Mouse (Mus musculus): Measurements from ENCODE around the gene Smim26. TPM values are rescaled to one million over a fixed set of nuclear protein-coding genes. Genes with fewer than 3 reads are reported as not detected.
A peak's percentile ranks its signal among the peaks of the same experiment; 100 is the strongest.

Gene Smim26
- total and polyA plus RNA-seq, 3 experiments = 25.4 to 95.7 (median 92.0) TPM

DNA sequence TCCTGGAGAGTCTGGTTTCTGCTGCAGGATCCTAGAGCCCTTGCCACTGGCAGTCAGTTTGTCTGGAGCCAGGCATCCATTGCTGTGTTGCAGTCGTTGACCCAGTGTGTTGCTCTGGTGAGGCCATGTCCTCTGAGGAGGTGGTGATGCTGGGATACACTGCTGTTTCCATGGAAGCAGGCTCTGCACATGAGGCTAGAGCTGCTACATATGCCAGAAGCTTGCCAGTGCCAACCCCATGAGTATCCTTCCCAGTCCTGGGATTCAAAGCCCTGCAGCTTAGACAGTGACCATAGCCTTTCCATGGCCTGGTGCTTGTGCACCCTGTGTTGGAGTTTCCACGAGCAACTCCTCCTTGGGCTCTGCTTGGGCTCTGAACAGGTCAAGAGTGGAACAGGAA is 39.7 kb downstream of the Smim26 start:
- H3K27me3 ChIP-seq (ENCODE audit: control insufficient read depth, insufficient read depth, low read length) = no peaks in the 10 kb centered on the region
- H3K27ac ChIP-seq = no peak overlapping the region
- 78% methylated on average over 2 of the region's 2 CpGs for WGBS
- intact Hi-C loops (cut with DNase I) = no loop called here
- H3K36me3 ChIP-seq (ENCODE audit: control insufficient read depth, insufficient read depth, low read length) = no peaks in the 10 kb centered on the region
- no peak for DNase-seq
- no peak for TF ChIP-seq POLR2A (IDR thresholded peaks at IDR 0.05; ENCODE audit: insufficient read depth, low read depth, low read length)
- TF ChIP-seq CTCF (IDR thresholded peaks at IDR 0.05) = no peak
- TF ChIP-seq EP300 (IDR thresholded peaks at IDR 0.05; ENCODE audit: insufficient read depth, low read depth, low read length) = no peak
- H3K4me1 ChIP-seq (ENCODE audit: control insufficient read depth, insufficient read depth, low read length) = no peaks in the 10 kb centered on the region
- H3K79me2 ChIP-seq (replicated peaks; ENCODE audit: control insufficient read depth, insufficient read depth, low read length) = no peaks in the 10 kb centered on the region
- H3K9ac ChIP-seq (ENCODE audit: low read depth, low read length) = no peak overlapping the region
- H3K4me3 ChIP-seq = no peak overlapping the region

DNA sequence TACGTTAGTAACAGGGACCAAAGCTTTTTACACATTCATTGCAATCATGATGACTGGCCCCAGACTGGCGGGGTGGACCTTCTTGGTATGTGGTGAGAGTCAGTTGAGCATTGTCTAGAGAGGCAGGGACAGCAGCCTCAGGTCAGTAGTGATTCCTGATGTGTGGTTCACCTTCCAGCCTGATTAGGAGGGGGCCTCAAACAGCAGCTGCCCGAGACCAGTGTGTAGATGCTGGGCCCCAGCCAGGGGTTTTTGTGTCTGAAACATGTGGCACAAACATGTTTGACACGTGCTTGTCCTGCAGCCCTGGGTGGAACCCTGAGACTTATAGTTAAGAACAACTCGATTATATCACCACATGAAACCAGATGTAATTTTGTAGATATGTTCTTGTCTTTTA is 40.4 kb downstream of the Smim26 start:
- H3K79me2 ChIP-seq (replicated peaks; ENCODE audit: control insufficient read depth, insufficient read depth, low read length) = no peaks in the 10 kb centered on the region
- TF ChIP-seq EP300 (IDR thresholded peaks at IDR 0.05; ENCODE audit: insufficient read depth, low read depth, low read length) (no peak), POLR2A (IDR thresholded peaks at IDR 0.05; ENCODE audit: insufficient read depth, low read depth, low read length) (no peak), CTCF (IDR thresholded peaks at IDR 0.05) (no peak)
- no peaks in the 10 kb centered on the region for H3K27me3 ChIP-seq (ENCODE audit: control insufficient read depth, insufficient read depth, low read length)
- whole genome bisulfite sequencing = 66% methylated on average over 5 of the region's 5 CpGs
- H3K4me1 ChIP-seq (ENCODE audit: control insufficient read depth, insufficient read depth, low read length) = no peaks in the 10 kb centered on the region
- no peak overlapping the region for H3K4me3 ChIP-seq
- no peaks in the 10 kb centered on the region for H3K36me3 ChIP-seq (ENCODE audit: control insufficient read depth, insufficient read depth, low read length)
- H3K27ac ChIP-seq = no peak overlapping the region
- intact Hi-C loops (cut with DNase I) = no loop called here
- H3K9ac ChIP-seq (ENCODE audit: low read depth, low read length) = no peak overlapping the region
- DNase-seq = no peak

DNA sequence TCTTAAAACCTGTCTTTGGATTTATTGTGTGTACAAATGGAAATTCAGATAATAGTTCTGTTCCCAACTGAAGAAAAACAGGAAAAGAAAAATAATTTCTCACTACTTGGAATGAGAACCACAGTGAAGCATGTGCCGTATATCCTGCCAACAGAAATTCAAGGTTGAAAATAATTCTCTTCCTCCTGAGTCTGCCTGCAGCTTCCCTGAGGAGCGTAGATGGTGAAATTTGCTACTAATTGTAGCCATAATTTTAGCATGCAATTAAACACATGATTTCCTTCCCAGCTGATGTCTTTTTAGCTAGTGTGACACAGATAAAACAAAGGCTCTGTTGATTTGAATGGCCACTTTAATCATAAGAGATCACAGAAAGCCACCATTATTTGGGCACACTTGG is 40.9 kb downstream of the Smim26 start:
- TF ChIP-seq CTCF (IDR thresholded peaks at IDR 0.05) (no peak), EP300 (IDR thresholded peaks at IDR 0.05; ENCODE audit: insufficient read depth, low read depth, low read length) (no peak), POLR2A (IDR thresholded peaks at IDR 0.05; ENCODE audit: insufficient read depth, low read depth, low read length) (no peak)
- 60% methylated on average over 2 of the region's 2 CpGs for WGBS
- no peak for DNase-seq
- Histone ChIP-seq H3K27ac (no peak overlapping the region), H3K36me3 (ENCODE audit: control insufficient read depth, insufficient read depth, low read length) (no peaks in the 10 kb centered on the region), H3K9ac (ENCODE audit: low read depth, low read length) (no peak overlapping the region), H3K4me3 (no peak overlapping the region), H3K4me1 (ENCODE audit: control insufficient read depth, insufficient read depth, low read length) (no peaks in the 10 kb centered on the region), H3K27me3 (ENCODE audit: control insufficient read depth, insufficient read depth, low read length) (no peaks in the 10 kb centered on the region), H3K79me2 (replicated peaks; ENCODE audit: control insufficient read depth, insufficient read depth, low read length) (no peaks in the 10 kb centered on the region)
- intact Hi-C loops (cut with DNase I) = loop anchor here (5.0 kb wide), 2 partner anchors 883 to 953 kb away; no protein-coding TSS in a partner anchor

DNA sequence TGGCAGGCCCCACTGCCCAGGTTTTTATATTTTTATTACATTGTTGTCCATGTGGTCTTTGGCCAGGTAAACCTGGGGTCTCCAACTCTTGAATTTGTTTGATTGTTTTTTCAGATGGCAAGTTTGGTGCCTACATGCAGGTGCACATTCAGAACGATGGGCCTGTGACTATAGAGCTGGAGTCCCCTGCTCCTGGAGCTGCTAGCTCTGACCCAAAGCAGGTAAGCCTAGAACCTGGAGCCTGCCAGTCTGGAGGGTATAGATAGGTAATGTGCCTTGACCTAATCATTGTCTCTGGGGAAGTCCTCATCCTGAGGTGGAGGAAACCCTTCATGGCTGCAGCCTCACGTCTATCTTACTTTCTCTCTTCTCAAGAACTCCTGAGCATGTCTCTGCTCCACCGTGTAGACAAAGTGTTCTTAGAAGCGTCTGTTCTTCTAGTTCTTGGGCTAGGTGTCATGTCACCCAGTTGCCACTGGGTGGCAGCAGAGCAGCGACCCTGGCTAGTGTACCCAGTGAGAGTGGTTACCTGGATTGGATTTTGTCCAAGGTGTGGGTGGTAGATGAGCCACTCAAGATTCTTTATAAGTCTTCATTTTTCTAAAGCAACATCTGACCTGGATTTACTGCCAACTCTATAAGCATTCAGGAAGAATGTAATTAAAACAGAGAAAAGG is 41.9 kb downstream of the Smim26 start:
- Histone ChIP-seq H3K27ac (no peak overlapping the region), H3K4me1 (ENCODE audit: control insufficient read depth, insufficient read depth, low read length) (no peaks in the 10 kb centered on the region), H3K27me3 (ENCODE audit: control insufficient read depth, insufficient read depth, low read length) (no peaks in the 10 kb centered on the region), H3K9ac (ENCODE audit: low read depth, low read length) (no peak overlapping the region), H3K36me3 (ENCODE audit: control insufficient read depth, insufficient read depth, low read length) (no peaks in the 10 kb centered on the region), H3K4me3 (no peak overlapping the region), H3K79me2 (replicated peaks; ENCODE audit: control insufficient read depth, insufficient read depth, low read length) (no peaks in the 10 kb centered on the region)
- intact Hi-C loops (cut with DNase I) = loop anchor here (1.0 to 5.0 kb wide), 3 partner anchors 233 to 952 kb away; no protein-coding TSS in a partner anchor
- 21% methylated on average over 5 of the region's 5 CpGs for WGBS
- DNase-seq = peak; percentile 41 to 67
- no peak for TF ChIP-seq POLR2A (IDR thresholded peaks at IDR 0.05; ENCODE audit: insufficient read depth, low read depth, low read length)
- peak; percentile 67; the same call in 1 of the 2 replicates for TF ChIP-seq EP300 (IDR thresholded peaks at IDR 0.05; ENCODE audit: insufficient read depth, low read depth, low read length)
- TF ChIP-seq CTCF (IDR thresholded peaks at IDR 0.05) = no peak

DNA sequence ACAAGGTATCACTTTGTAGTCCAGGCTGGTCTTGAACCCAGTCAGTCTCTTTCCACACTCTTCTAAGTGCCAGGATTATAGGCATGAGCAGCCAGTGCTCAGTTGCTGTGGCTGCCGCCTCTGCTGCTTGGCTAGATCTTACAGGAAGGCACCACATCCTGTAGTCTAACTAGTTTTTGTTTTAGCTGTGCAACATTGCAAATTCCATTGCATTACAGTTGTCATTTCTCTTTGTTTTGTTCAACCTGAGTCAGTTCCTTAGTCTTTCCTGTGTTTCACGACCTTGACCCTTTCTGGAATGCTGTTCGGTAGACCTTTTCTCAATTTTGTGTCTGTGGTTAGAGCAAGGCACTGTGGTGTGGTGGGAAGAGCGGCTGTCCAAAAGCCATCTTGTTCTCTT is 43.4 kb downstream of the Smim26 start:
- 55% methylated on average over 4 of the region's 4 CpGs for WGBS
- H3K36me3 ChIP-seq (ENCODE audit: control insufficient read depth, insufficient read depth, low read length) = no peaks in the 10 kb centered on the region
- no peaks in the 10 kb centered on the region for H3K79me2 ChIP-seq (replicated peaks; ENCODE audit: control insufficient read depth, insufficient read depth, low read length)
- H3K4me3 ChIP-seq = no peak overlapping the region
- no peak for TF ChIP-seq POLR2A (IDR thresholded peaks at IDR 0.05; ENCODE audit: insufficient read depth, low read depth, low read length)
- TF ChIP-seq EP300 (IDR thresholded peaks at IDR 0.05; ENCODE audit: insufficient read depth, low read depth, low read length) = no peak
- no peak for TF ChIP-seq CTCF (IDR thresholded peaks at IDR 0.05)
- no peak for DNase-seq
- no peak overlapping the region for H3K9ac ChIP-seq (ENCODE audit: low read depth, low read length)
- H3K27ac ChIP-seq = no peak overlapping the region
- intact Hi-C loops (cut with DNase I) = loop anchor here (5.0 kb wide), 2 partner anchors 880 to 950 kb away; no protein-coding TSS in a partner anchor
- no peaks in the 10 kb centered on the region for H3K27me3 ChIP-seq (ENCODE audit: control insufficient read depth, insufficient read depth, low read length)
- no peaks in the 10 kb centered on the region for H3K4me1 ChIP-seq (ENCODE audit: control insufficient read depth, insufficient read depth, low read length)

DNA sequence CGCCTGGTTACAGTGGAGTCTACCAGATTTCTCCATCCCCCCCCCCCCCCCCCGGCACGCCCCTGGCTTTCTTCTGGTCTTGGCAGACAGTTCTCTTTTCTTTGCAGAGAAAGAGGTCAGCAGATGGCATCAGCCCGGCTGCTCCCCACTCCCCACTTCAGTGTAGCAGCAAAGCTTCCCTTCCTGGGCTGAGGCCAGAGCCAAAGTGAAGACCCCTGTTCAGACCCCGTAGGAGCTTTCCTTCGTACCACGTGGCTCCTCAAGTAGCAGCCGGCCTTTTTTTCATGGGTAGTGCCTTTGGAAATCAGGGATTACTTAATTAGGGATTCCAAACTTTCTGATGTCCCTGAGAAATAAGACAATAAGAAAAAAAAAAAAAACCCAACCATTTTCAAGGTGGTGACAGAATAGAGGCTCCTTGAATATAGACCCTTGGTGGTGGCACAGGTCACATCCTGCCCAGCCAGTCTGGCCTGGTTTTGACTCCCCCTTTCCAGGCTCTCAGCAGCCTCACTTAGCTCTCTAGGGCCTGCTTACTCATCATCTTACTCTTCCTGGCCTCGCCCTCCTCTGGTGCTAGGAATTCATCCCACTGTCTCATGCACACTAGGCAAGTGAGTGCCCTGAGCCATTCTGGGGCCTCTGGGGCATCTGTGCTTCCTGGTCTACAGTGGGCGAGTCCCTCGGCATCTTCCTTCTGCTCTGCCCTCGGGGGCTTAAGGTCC is 44.0 kb downstream of the Smim26 start:
- Histone ChIP-seq H3K4me3 (no peak overlapping the region), H3K27ac (no peak overlapping the region), H3K4me1 (ENCODE audit: control insufficient read depth, insufficient read depth, low read length) (no peaks in the 10 kb centered on the region), H3K27me3 (ENCODE audit: control insufficient read depth, insufficient read depth, low read length) (no peaks in the 10 kb centered on the region), H3K36me3 (ENCODE audit: control insufficient read depth, insufficient read depth, low read length) (no peaks in the 10 kb centered on the region), H3K79me2 (replicated peaks; ENCODE audit: control insufficient read depth, insufficient read depth, low read length) (no peaks in the 10 kb centered on the region), H3K9ac (ENCODE audit: low read depth, low read length) (no peak overlapping the region)
- intact Hi-C loops (cut with DNase I) = loop anchor here (5.0 kb wide), 2 partner anchors 879 to 949 kb away; no protein-coding TSS in a partner anchor
- TF ChIP-seq POLR2A (IDR thresholded peaks at IDR 0.05; ENCODE audit: insufficient read depth, low read depth, low read length) (no peak), EP300 (IDR thresholded peaks at IDR 0.05; ENCODE audit: insufficient read depth, low read depth, low read length) (no peak), CTCF (IDR thresholded peaks at IDR 0.05) (no peak)
- WGBS = 80% methylated on average over 10 of the region's 12 CpGs
- DNase-seq = no peak
